Mouse (Mus musculus) liver, adult (tissue): ENCODE results near the gene Ccdc124.

Experiments used
- GATA4 ChIP-seq: IDR thresholded peaks from 2 replicates; pipeline ENCODE4 v1.6.1; 2014; ENCODE audit warnings: mild to moderate bottlenecking, low read length; ENCODE audit not compliant: insufficient replicate concordance

Ccdc124 gene

DNA sequence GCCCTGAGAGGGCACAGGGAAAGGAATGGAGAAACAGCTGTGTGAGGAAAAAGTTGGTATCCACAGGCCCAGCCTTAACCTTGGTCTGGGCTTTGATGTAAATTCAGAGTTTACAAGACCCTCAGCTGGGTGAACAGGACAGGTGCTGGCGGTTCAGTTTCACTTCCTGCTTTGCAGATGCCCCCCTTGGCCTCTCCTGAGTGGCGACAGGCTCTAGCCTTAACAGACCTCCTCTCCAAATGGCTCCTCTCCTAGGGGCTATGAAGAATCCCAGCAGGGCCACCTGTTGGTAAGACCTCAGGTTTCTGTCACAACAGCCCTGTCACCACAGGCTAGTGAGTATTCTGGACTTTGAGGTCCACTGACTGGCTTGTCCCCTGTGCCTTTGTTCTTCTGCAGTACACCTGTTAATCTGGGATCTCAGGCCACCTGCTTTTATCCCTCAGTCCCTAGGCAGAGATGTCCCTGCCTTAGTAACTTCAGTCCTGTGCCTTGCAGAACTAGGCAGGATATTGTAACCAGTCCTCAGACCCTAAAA is 25.0 kb upstream of the Ccdc124 start:
- no peak for TF ChIP-seq GATA4

DNA sequence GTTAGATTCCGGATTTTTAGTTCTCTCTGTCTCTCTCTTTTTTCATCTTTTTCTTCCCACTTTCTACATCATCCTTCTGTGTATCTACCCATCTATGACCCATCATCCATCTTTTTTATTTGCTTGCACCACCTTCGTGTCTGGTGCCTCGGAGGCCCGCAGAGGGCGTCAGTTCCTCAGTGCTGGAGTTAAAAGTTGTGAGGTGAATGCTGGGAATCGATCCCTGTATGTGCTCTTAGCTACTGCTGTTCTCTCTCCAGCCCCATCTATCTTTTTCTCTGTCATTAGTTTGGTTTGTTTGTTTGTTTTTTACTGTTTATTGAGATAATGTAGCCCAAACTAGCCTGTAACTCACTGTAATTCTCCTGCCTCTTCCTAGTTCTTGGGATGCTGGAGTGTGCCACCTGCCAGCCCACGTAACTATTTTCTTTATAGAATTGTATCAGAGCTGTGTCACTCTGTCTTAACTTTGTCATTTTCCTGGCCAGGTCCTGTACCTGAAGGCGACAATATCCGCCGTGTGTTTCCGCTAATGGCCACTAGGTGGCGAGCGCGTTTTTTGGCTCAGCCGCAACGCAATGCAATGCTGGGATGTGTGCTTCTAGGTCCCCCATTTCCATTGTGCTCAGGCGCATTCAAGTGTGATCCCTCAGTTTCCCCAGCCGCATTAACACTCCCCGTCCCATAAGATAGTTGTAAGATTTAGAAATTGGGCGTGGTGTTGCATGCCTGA is 24.1 kb upstream of the Ccdc124 start:
- no peak for TF ChIP-seq GATA4

DNA sequence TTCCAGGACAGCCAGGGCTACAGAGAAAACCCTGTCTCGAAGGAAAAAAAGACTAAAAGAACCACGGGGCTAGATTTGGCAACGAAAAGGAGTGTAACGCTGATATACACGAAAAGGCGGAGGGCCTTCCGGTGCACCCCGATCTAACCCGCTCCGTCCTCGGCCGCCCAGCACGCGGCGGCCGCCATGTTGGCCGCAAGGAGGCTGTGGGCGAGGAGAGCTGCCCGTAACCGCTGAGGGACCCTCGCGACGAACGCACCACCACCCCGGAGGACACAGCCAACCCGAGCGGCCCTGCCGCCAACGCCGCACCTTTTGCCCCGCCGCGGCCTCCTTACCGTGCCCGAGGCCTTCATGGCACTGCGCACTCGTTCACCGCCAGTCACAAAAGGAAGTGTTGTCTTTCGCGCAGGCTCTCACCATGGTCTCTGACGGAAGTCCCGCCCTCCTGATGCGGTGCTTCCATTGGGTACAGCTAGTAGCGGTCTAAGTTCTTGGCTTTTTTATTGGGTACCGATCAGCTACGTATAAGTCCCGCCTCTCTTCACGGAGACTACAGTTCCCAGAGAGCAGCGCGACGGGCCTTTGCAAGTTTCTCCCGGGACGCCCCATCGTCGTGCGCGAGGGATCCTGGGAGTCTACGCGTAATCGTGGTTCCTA is 23.4 kb upstream of the Ccdc124 start, which contains the start of gene Rpl18a:
Gene Rpl18a (minus strand): TSS at position 392 of the 660 bp plus-strand sequence.
- TF ChIP-seq GATA4, result peak; percentile 5; the same call in 1 of the 2 replicates

GRCm38 (mm10) chr8:70896316-70897020 is 22.7 kb upstream of the Ccdc124 start:
- TF ChIP-seq GATA4, result no peak

GRCm38 (mm10) chr8:70894771-70895545 is 21.2 kb upstream of the Ccdc124 start:
- TF ChIP-seq GATA4, result no peak

- TF ChIP-seq GATA4, result no peak
Measured at GRCm38 (mm10) chr8:70894385-70894720, 20.6 kb upstream of the Ccdc124 start.

GRCm38 (mm10) chr8:70893656-70894384 is 20.1 kb upstream of the Ccdc124 start:
- TF ChIP-seq GATA4, result no peak

- no peak for TF ChIP-seq GATA4
Measured at GRCm38 (mm10) chr8:70892896-70893655, 19.3 kb upstream of the Ccdc124 start.

DNA sequence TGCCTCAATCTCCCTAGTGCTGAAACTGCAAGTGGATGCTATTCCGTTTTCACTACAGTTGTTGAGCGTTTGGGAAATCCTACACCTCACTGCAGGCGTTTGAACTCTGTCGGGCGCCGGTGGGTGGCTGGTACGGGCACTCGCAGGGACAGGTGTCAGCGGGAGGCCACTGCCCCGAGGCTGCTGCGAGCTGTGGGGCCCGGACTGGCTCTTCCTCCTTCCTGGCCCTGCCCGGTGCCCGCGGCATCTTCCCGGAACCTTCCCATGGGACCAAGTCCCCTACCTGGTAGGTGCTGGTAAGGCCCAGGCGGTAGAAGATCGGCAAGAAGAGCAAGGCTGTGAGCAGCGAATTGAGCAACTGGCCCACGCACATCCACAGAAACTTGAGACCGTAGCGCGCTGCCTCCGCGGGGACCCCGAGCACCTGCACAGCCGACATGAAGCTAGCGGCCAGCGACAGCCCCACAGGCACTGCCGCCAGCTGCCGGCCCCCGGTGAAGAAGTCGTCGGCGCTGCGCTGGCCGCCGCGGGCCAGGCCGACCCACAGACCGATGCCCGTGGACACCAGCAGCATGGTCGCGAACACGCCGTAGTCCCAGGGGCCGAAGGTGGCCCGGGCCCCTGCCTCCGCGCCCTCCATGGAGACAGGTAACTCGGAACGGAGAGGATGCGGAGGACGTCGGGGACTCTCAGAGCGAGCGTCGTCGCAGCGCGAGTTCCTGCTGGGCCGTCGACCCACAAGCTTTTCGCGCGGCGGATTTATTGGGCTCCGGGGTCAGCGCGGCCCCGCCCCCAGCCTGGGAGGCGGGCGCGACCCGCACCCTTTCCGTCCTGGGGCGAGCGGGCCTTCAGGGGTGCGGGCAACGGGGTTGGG is 18.5 kb upstream of the Ccdc124 start, which contains the start of gene Slc5a5:
Gene Slc5a5 (minus strand): TSS at position 736 of the 874 bp plus-strand sequence.
- no peak for TF ChIP-seq GATA4

- no peak for TF ChIP-seq GATA4
Measured at GRCm38 (mm10) chr8:70891356-70891755, 17.6 kb upstream of the Ccdc124 start.

GRCm38 (mm10) chr8:70890656-70891055 is 16.9 kb upstream of the Ccdc124 start:
- TF ChIP-seq GATA4, result no peak

GRCm38 (mm10) chr8:70887669-70888068 is 13.9 kb upstream of the Ccdc124 start:
- TF ChIP-seq GATA4, result no peak

- no peak for TF ChIP-seq GATA4
Measured at GRCm38 (mm10) chr8:70885612-70886011, 11.9 kb upstream of the Ccdc124 start.
